Mouse (Mus musculus) gastrocnemius, postnatal 36 days (tissue): ENCODE results near the gene Ctnnb1. TPM values are rescaled to one million over a fixed set of nuclear protein-coding genes. Genes with fewer than 3 reads are reported as not detected.

ENCODE experiments used
- DNase-seq, 2 experiments: peaks; one replicate each; pipeline ENCODE4 v3.0.0; 2022
- intact Hi-C: fragments of 180-260 bp; cut with DNase I; formaldehyde crosslinking; loops from one replicate; pipeline ENCODE4 v1.15.1; 2025
- total RNA-seq, 2 experiments: library from RNA; stranded (reverse); gene quantifications; 2 replicates each; pipeline ENCODE4 v1.2.3; 2021

Ctnnb1 gene
- total RNA-seq, 2 experiments from 2014 or later: 193 to 194 TPM

DNA sequence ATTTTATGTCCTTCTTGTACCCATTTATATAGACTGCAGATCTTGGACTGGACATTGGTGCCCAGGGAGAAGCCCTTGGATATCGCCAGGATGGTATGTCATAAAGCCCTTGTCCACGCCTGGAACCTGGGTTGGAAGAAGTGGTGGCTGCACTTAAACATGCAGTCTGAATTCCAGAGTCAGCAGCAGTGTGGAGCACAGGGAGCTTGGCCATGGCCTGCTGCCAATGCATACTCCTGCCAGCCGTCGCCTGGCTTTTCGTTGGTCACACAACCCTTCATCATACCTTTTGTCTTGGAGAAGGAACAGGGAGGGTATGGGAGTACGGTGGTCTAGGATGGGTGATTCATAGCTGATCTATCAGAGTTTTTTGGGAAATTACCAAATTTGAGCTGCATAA lies 29.5 kb downstream of the Ctnnb1 start:
- intact Hi-C loops: no loop called here
- DNase-seq: no peak

DNA sequence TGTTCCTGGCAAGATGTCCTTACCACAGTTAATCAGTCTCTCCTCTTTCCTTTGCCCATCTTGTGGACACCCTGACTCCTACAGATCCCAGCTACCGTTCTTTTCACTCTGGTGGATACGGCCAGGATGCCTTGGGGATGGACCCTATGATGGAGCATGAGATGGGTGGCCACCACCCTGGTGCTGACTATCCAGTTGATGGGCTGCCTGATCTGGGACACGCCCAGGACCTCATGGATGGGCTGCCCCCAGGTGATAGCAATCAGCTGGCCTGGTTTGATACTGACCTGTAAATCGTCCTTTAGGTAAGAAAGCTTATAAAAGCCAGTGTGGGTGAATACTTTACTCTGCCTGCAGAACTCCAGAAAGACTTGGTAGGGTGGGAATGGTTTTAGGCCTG lies 30.2 kb downstream of the Ctnnb1 start:
- intact Hi-C loops: no loop called here
- no peak for DNase-seq

DNA sequence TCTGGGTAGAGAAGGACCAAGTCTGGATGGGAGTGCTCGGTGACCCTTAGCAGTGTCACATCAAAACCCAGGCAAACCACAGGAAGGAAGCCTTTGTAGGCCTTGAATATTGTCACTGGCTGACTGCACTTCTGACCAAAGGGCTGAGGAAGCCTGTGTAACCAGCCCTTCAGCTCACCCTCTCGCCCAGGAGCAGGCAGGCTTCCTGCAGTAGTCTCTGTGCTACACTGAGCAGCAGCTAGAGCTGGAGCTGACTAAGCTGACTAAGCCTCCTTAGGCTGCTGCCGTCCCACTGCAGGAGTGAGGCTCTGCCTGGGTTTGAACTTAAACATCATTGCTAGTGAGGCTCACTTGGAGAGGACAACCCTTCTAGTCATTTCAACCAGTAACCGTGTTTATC lies 31.6 kb downstream of the Ctnnb1 start:
- DNase-seq: no peak
- intact Hi-C loops: no loop called here

DNA sequence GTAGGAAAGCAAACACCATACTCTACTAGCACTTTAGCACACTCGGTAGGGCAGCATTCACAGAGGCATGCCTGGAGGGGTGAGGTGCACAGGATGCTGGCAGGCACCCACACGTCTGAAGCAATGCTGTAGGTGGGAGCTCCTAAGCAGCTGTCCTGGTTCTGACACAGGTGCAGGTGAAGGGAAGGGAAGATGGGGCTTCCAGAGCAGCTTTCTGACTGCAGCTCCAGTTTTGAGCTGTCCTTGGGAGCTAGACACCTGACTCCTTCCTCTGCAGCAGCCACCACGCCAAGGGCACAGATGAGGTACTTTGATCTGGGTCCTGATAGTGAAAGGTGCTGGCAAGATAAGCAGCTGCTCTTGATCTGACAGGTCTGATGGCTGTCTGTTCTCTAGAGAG lies 32.5 kb downstream of the Ctnnb1 start:
- intact Hi-C loops: no loop called here
- DNase-seq: no peak

DNA sequence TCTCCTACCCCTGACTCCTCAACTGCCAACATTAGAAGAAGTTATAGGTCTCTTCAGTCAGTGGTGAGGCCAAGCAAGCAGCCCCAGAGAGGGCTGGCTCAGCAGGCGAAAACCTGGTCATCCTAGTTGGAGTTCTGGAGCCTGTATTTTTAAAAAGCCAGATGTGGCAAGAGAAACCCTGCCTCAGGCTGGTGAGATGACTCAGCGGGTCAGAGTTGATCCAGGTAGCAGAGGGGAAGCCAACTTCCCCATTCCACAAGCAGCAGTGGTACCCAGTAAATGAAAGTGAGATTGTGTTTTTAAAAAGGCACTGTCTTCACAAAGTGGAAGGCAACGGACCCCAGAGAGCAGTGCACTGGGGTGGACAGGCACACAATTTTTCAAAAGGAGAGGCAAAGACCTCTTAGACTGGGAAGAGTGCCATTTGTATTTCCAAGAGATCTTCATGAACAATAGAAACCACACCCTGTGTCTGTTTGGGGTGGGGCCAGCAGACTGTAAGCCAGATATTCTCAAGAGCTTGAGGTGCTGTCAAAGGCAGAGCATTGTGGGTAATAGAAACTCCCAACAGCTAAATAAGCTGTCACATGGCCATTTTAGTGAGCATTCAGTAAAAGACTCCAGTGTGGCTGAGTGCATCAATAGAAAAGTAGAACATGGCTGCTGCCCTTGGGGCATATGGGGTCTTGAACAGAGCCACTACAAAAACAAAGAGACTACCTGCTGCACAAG lies 33.1 kb downstream of the Ctnnb1 start:
- intact Hi-C loops: no loop called here
- peak in 1 of 2 experiments; percentile 28 for DNase-seq

DNA sequence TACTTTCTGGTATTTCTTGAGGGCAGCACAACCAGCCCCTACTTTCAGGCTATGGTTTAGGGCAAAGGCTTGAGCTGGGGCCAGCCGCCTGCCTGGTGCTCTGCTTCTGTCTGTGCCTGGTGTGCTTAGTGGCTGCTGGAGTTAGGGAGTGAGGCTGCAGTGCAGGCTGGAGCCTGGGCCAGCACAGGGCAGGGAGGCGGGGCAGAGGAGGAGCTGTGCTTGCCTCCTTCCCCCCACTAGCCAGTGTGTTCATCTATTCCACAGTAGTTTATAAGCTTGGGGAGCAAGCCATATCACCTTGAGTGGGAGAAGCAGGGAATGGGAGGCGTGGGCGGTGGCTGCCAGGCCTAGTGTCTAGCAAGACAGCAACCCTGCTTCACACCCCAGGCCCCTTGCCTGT lies 34.1 kb downstream of the Ctnnb1 start:
- DNase-seq: no peak
- intact Hi-C loops: no loop called here

DNA sequence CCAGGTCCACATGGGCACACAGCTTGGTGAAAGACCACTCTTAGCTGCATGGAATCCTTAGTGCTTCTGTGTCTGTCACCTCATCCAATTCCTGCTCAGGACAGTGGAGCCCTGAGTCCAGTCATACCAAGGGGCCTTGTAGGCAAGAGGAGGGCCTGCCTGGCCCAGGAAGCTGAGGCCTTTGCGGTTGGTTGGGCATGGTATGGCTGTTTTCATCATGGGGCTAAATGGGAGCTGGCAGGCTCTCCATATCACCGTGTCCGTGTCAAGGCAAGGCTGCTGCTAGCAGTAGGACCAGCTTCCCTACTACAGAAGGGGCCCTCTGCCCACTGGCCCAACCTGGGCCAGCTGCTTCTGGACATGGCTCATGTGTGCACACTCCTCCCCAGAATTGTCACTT lies 34.7 kb downstream of the Ctnnb1 start:
- intact Hi-C loops: no loop called here
- no peak for DNase-seq

DNA sequence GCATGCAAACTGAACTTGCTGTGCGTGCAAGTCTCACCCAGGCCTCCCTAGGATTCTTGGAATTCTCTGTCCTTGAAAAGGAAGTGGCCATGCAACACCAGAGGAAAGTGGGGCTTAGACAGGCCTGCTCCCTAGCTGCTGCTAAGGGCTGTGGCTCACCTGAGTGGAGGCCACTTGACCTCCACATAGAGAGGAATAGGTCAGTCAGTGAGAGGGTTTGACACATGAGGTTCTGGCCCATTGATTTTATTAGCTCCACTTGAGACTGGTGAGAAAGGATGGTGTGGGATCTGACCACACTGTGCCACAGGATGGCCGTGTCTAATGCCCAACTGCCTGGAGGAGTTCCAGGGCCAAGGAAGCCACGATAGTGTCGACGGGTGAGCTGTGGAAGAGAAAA lies 35.2 kb downstream of the Ctnnb1 start:
- intact Hi-C loops: no loop called here
- DNase-seq: no peak

DNA sequence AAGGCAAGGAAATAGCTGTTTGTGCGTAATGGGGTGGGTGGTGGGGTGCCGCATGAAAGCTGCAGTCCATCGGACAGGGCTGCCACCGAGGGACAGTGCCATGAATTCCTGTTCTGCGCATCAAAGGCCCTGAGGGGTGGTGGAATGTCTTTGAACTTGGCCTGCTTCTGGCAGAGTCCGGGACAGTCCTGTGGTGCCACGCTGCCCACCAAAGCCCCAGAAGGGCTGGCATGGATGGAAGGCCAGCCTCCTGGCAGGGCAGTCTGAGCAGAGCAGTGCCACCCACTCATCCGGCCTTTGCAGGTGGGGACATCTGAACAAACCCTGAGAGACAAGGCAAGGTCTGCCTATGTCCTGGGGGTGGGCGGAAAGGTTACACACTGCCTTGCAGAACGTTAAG lies 36.0 kb downstream of the Ctnnb1 start:
- DNase-seq: no peak
- intact Hi-C loops: no loop called here

DNA sequence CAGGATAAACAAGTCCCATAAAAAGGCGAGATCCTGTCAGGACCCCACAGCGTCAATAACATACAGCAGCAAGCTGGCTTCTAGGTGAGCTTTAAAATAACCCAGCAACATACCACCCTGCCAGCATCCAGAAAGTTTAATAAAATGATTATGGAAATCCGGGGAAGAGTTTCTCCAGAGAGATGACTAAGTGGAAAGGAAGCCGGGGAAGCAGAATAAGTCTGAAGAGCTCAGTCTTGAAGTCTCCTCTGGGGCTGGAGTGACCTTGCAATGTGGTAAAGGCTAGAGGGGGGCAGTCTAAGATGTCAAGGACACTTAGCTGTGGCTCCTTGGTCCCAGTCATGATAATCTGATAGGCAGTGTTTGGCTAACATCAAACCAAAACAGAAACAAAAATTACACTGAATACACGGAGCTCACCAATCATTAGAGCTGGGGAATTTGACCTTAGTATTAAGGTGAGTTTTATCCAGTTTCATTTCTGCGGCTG lies 44.1 kb downstream of the Ctnnb1 start:
- intact Hi-C loops: no loop called here

DNA sequence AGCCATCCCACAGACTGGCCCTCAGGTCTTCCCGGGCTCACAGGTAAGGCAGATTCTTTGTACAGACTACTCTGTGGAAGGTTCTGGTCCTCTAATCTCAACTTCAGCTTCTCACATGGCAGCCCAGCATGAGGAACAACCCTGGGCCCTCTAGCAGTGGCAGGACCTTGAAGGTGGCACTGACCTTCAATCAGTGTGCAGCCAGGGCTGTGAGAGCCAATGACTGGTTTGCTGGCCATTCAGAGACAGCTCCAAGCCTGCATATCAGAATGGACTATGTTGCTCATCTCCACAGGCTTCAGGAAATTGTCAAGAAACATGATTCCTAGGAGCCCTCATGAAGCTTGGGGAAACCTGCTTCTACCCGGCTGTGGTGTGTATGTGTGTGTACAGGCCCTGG lies 45.2 kb downstream of the Ctnnb1 start:
- no peak for DNase-seq

More for the DNA sequence above, 44.1 kb downstream of the Ctnnb1 start:
- no peak for DNase-seq

DNA sequence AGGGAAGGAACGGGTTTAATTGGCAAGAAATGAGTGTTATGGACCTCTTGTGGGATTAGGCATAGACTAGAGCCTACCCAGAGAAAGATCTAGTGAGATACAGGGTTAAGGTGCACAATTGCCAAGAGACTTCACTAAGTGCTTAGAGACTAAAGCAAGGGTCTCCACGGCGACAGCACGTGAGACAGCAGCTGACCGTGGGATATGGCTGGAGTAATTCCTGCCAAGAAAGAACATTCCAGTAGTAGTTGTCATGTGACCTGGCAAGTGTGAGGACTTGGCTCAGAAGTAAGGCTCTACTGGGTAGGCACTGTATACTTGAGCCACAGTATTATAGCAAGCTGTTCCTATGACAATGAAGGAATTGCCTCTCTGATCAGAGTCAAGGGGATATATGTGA lies 47.1 kb downstream of the Ctnnb1 start:
- intact Hi-C loops: no loop called here
- no peak for DNase-seq

More for the DNA sequence above, 45.2 kb downstream of the Ctnnb1 start:
- intact Hi-C loops: no loop called here

DNA sequence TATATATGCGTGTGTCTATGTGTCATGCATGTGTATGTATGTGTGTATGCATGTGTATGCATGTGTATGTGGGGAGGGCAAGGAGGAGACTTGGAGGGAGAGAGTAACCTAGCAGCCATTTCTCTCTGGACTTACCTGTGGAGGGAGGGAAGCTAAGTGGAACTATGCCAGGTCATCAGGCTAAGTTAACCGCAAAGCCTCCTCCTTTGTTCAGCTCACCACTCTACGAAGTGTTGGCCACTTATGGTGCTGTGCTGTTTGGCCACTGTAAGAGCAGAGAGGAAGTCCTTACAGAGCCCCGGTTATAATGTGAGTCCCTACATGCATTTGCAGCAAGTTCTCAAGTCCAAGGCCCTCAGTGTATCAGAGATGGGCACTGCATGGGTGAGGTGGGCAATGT lies 47.8 kb downstream of the Ctnnb1 start:
- no peak for DNase-seq
- intact Hi-C loops: no loop called here

DNA sequence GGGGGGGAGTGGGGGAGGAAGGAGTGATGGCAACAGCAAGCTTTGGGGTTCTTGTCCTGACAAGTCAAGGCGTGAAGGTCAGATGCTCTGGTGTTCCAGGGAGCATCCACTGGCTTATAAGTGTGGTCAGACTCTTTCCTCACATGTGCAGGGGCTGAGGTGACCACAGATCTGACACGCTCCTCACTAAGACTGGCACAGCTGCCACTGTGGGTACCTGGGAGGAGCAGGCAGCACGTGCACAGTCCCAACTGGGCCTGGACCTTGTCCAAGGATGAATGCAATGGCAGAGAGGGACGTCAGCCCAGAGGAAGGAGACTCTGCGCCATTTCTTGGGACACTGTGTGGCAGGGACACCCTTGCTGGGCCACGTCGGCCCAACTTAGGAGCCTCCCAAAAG lies 52.8 kb downstream of the Ctnnb1 start:
- no peak for DNase-seq
- intact Hi-C loops: no loop called here

DNA sequence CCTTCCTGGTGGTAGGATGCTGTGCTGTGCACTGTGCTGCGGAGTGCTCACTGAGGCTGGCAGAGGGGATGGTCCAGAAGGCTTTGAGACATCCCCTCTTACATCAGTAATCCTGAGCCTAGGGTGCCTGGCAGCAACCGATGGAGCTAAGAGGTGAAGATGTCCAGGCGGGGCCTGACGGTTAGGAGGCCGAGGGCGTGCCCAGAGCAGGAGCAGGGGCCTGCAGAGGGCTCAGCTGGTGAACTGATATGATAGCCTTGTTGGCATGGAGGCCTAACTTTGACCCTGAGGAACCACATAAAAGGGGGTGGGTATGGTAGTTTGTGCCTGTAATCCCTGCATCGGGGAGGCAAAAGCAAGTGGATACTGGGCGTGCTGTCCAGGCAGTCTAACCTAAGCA lies 54.8 kb downstream of the Ctnnb1 start:
- intact Hi-C loops: no loop called here
- no peak for DNase-seq

DNA sequence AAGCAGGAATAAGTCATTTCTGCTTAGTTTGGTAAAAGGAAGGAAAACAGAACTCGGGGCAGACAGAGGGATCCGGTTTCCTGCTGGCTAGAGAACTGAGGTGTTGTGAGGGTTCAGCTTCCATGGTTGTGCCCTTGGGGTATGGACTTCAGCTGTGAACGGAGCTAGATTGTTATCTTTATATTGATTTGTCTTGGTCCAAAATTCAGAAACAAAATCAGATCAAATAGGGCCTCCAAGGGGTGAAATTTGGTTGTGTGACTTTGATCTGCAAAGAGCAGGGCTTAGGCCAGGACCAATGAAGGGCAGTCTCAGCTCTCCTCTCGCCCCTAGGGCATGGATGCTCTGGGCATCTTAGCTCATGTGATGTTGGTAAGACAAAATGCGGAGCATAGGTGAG lies 55.5 kb downstream of the Ctnnb1 start:
- intact Hi-C loops: no loop called here
- no peak for DNase-seq

DNA sequence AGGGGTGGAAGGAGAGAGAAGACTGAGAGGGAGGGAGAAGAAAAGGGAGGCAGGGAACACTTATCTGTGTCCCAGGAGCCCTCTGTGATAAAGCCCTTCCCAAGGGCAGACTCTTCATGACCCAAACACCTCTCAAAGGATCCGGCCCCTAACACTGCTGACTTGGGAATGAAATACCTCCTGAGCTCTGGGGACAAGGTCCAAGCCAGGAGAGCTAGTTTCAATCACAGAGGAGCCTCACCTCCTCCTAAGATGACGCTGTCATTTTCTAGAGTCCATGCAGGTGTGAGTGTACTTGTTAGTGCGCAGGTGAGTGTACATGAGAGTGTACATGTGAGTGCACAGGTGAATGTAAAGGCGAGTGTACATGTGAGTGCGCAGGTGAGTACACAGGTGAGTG lies 56.0 kb downstream of the Ctnnb1 start:
- DNase-seq: no peak
- intact Hi-C loops: no loop called here

DNA sequence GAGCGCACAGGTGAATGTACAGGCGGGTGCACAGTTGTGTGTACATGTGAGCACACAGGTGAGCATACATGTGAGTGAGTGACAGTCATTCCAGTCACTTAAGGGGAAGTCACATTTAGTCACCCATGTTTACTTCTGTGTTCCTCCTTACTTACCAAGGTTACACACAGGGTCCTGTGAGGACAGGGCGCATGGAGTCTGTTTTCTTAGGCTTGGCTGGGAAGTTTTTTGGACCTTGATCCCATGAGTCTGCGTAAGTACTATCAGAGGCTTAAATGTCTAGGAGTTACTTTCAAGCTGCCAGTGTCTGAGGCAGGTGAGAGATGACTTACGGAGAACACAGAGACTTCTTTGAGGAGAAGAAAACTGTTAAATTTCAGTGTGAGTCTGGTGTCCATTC lies 56.5 kb downstream of the Ctnnb1 start:
- intact Hi-C loops: no loop called here

DNA sequence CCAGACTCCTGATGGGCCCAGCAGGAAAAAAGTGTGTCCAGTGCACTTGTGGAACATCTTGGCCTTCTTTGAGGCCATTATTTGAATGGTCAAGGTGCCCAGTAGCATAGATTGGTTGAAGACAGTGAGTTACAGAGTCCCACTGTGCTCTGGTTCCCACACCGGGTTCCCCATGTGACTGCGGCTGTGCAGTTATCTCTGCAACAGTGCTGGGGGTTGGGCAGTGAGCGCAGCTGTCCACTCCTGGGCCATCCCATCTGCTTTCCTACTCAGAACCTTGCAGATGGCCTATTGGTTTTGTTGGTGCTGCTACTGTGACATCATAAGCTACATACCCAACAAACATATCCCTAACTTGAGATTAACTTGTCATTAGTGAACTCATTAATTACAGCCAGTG lies 57.2 kb downstream of the Ctnnb1 start:
- DNase-seq: no peak
- intact Hi-C loops: no loop called here

More for the DNA sequence above, 56.5 kb downstream of the Ctnnb1 start:
- no peak for DNase-seq

DNA sequence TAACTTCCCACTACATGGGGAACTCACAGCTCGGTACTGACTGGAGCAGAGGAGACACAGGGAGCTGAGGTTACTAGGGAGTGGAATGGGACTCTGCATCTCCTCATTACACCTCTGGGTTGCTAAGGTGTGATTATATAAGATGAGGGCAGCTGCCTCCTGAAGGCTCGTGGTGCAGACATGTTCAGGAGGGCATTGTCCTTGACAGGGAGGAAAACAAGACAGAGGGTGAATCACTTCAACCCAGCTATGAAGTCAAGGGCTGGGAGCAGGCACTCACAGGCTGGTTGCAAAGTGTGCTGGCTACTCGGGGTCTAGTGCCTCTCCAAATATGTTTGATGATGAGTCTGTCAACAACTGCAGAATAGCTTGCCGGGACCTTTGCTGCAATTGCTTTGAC lies 58.0 kb downstream of the Ctnnb1 start:
- DNase-seq: no peak
- intact Hi-C loops: no loop called here

DNA sequence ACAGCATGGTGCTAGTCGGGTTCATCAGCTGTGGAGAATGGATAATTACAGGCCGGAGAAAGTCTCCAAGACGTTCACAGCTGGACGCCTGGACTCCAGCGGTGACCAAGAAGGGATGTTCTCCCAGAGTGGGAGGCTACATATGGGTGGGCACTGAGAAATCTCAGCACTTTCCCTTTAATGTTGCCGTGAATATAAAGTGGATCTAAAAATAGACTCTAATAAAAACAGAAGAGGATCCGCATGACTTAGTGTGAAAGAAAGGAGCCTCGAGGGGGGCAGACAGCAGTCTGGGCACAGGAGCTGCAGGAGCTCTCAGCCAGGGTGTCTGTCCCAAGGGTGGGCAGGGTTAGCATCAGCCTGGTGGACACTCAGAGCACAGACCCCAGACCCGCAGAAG lies 59.1 kb downstream of the Ctnnb1 start:
- intact Hi-C loops: no loop called here
- DNase-seq: no peak

DNA sequence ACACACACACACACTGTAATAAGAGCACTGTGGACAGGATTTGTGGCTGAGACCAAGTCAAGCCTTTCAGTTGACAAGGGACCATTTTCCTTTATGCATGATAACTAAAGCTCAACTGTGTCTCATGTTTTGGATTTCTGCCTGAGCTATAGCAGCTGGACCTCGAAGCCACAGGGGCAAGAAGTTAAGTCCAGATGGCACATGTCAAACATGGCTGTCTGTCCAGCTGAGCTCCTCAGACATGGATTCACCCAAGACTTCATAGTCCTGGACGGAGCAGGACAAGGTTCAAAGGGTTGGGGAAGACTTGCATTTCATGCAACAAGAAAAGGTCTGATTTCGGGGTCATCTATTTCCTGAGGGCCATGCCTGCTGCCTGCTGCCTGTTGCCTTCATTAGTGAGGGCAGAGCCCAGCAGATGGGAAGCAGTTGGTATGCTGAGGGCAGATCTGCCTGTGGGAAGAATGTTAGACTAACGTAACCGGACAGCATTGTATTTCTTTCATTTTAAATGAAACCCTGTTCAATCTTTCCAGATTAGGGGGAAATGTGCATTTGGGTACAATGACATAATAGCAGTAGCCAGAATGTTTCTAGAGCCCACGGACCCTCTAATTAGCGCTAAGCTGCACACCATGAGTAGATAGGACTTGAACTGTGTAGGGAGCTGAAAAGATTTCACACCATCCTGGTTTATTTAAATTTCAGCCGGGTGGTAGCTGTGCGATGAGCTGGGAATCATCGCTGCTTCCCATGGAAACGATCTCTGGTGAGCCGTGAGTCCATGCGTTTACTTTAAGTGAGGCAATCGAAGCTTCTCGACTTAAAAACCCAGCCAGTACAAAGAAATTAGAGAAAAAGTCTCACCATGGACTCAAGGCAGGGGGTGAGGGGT lies 61.0 kb downstream of the Ctnnb1 start:
- DNase-seq: no peak
- intact Hi-C loops: no loop called here
